Mouse (Mus musculus): Measurements from ENCODE around the gene Prickle2. TPM values are rescaled to one million over a fixed set of nuclear protein-coding genes. Genes with fewer than 3 reads are reported as not detected.

The Prickle2 gene
- polyA plus RNA-seq, 1 experiment, result 0.02 TPM

- no peak overlapping the region for H3ac ChIP-seq (ENCODE audit: control insufficient read depth, insufficient read length)
- H3K79me2 ChIP-seq (ENCODE audit: control insufficient read depth, insufficient read depth), result no peaks in the 10 kb centered on the region
- H3K4me2 ChIP-seq (ENCODE audit: low read depth), result no peak overlapping the region
- no peaks in the 10 kb centered on the region for H3K27me3 ChIP-seq (ENCODE audit: control insufficient read depth, insufficient read depth, insufficient read length)
- H3K36me3 ChIP-seq (ENCODE audit: control insufficient read depth, insufficient read depth), result no peaks in the 10 kb centered on the region
- TF ChIP-seq REST (IDR thresholded peaks at IDR 0.05; ENCODE audit: insufficient read depth, insufficient read length) (no peak), TCF12 (IDR thresholded peaks at IDR 0.05; ENCODE audit: insufficient read depth, poor library complexity, severe bottlenecking) (no peak), TCF3 (IDR thresholded peaks at IDR 0.05; ENCODE audit: insufficient read length, low read depth) (no peak), POLR2A (IDR thresholded peaks at IDR 0.05; ENCODE audit: insufficient read length, low read depth) (no peak), E2F4 (IDR thresholded peaks at IDR 0.05; ENCODE audit: insufficient read depth) (no peak), MAX (IDR thresholded peaks at IDR 0.05; ENCODE audit: low read depth) (no peak), USF1 (IDR thresholded peaks at IDR 0.05; ENCODE audit: low read depth) (no peak), POLR2AphosphoS2 (IDR thresholded peaks at IDR 0.05; ENCODE audit: insufficient read length, low read depth) (no peak), MYOD1 (IDR thresholded peaks at IDR 0.05; ENCODE audit: control insufficient read depth in 1 of 3, insufficient read length in 2 of 3, low read depth in 2 of 3) (no peak)
- H3K4me3 ChIP-seq, result no peak overlapping the region
Observed at GRCm38 (mm10) chr6:92630991-92631390, 75.0 kb downstream of the Prickle2 start.

GRCm38 (mm10) chr6:92627711-92628110 lies 78.2 kb downstream of the Prickle2 start:
- H3K4me2 ChIP-seq (ENCODE audit: low read depth), result no peak overlapping the region
- no peaks in the 10 kb centered on the region for H3K36me3 ChIP-seq (ENCODE audit: control insufficient read depth, insufficient read depth)
- H3K79me2 ChIP-seq (ENCODE audit: control insufficient read depth, insufficient read depth), result no peaks in the 10 kb centered on the region
- TF ChIP-seq TCF12 (IDR thresholded peaks at IDR 0.05; ENCODE audit: insufficient read depth, poor library complexity, severe bottlenecking) (no peak), MYOD1 (IDR thresholded peaks at IDR 0.05; ENCODE audit: control insufficient read depth in 1 of 3, insufficient read length in 2 of 3, low read depth in 2 of 3) (no peak), REST (IDR thresholded peaks at IDR 0.05; ENCODE audit: insufficient read depth, insufficient read length) (no peak), USF1 (IDR thresholded peaks at IDR 0.05; ENCODE audit: low read depth) (no peak), TCF3 (IDR thresholded peaks at IDR 0.05; ENCODE audit: insufficient read length, low read depth) (no peak), MAX (IDR thresholded peaks at IDR 0.05; ENCODE audit: low read depth) (no peak), MYOG (IDR thresholded peaks at IDR 0.05; ENCODE audit: control insufficient read depth in 1 of 3, insufficient read depth in 1 of 3, insufficient read length in 2 of 3, low read depth in 2 of 3) (no peak), SRF (IDR thresholded peaks at IDR 0.05; ENCODE audit: control insufficient read depth, insufficient read length, low read depth) (no peak), POLR2A (IDR thresholded peaks at IDR 0.05; ENCODE audit: insufficient read length, low read depth) (no peak), E2F4 (IDR thresholded peaks at IDR 0.05; ENCODE audit: insufficient read depth) (no peak), POLR2AphosphoS2 (IDR thresholded peaks at IDR 0.05; ENCODE audit: insufficient read length, low read depth) (no peak), CEBPB (IDR thresholded peaks at IDR 0.05; ENCODE audit: insufficient read depth, poor library complexity, severe bottlenecking) (no peak)
- H3ac ChIP-seq (ENCODE audit: control insufficient read depth, insufficient read length), result no peak overlapping the region
- H3K27me3 ChIP-seq (ENCODE audit: control insufficient read depth, insufficient read depth, insufficient read length), result no peaks in the 10 kb centered on the region
- H3K4me3 ChIP-seq, result no peak overlapping the region

DNA sequence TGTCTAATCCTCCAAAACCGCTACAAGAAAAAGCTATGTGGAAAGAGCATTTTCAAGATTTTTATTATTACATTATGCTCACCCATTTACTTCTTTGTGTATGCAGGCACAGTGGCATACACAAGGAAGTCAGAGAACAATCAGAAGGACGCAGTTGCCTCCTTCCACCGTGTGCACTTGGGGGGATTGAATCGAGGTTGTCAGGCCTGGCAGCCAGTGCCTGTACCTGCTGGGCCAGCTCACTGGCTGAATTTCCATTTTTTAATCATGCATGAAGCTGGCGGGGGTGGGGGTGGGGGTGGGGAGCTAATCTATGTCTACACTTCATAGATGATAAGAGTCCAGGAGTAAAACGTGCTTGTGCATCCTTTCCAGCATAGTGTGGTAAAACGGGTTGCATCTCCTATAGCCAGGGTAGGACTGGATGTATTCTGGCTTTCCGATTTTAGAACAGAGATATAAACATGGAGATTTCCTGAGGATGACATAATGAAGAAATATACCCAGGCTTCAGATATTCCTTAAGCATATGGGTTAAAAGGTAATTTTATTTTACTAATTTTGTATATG lies 78.8 kb downstream of the Prickle2 start:
- no peak overlapping the region for H3K4me3 ChIP-seq
- no peaks in the 10 kb centered on the region for H3K36me3 ChIP-seq (ENCODE audit: control insufficient read depth, insufficient read depth)
- H3ac ChIP-seq (ENCODE audit: control insufficient read depth, insufficient read length), result no peak overlapping the region
- TF ChIP-seq CEBPB (IDR thresholded peaks at IDR 0.05; ENCODE audit: insufficient read depth, poor library complexity, severe bottlenecking) (no peak), MAX (IDR thresholded peaks at IDR 0.05; ENCODE audit: low read depth) (no peak), POLR2A (IDR thresholded peaks at IDR 0.05; ENCODE audit: insufficient read length, low read depth) (no peak), MYOD1 (IDR thresholded peaks at IDR 0.05; ENCODE audit: control insufficient read depth in 1 of 3, insufficient read length in 2 of 3, low read depth in 2 of 3) (no peak), POLR2AphosphoS2 (IDR thresholded peaks at IDR 0.05; ENCODE audit: insufficient read length, low read depth) (no peak), SRF (IDR thresholded peaks at IDR 0.05; ENCODE audit: control insufficient read depth, insufficient read length, low read depth) (no peak), TCF3 (IDR thresholded peaks at IDR 0.05; ENCODE audit: insufficient read length, low read depth) (no peak), E2F4 (IDR thresholded peaks at IDR 0.05; ENCODE audit: insufficient read depth) (no peak), TCF12 (IDR thresholded peaks at IDR 0.05; ENCODE audit: insufficient read depth, poor library complexity, severe bottlenecking) (no peak), REST (IDR thresholded peaks at IDR 0.05; ENCODE audit: insufficient read depth, insufficient read length) (no peak), USF1 (IDR thresholded peaks at IDR 0.05; ENCODE audit: low read depth) (no peak), MYOG (IDR thresholded peaks at IDR 0.05; ENCODE audit: control insufficient read depth in 1 of 3, insufficient read depth in 1 of 3, insufficient read length in 2 of 3, low read depth in 2 of 3) (no peak)
- no peaks in the 10 kb centered on the region for H3K79me2 ChIP-seq (ENCODE audit: control insufficient read depth, insufficient read depth)
- H3K4me2 ChIP-seq (ENCODE audit: low read depth), result no peak overlapping the region
- no peaks in the 10 kb centered on the region for H3K27me3 ChIP-seq (ENCODE audit: control insufficient read depth, insufficient read depth, insufficient read length)

GRCm38 (mm10) chr6:92625923-92626322 lies 80.0 kb downstream of the Prickle2 start:
- TF ChIP-seq MYOG (IDR thresholded peaks at IDR 0.05; ENCODE audit: control insufficient read depth in 1 of 3, insufficient read depth in 1 of 3, insufficient read length in 2 of 3, low read depth in 2 of 3), result no peak
- TF ChIP-seq MYOD1 (IDR thresholded peaks at IDR 0.05; ENCODE audit: control insufficient read depth in 1 of 3, insufficient read length in 2 of 3, low read depth in 2 of 3), result no peak
- no peak for TF ChIP-seq TCF3 (IDR thresholded peaks at IDR 0.05; ENCODE audit: insufficient read length, low read depth)
- TF ChIP-seq CEBPB (IDR thresholded peaks at IDR 0.05; ENCODE audit: insufficient read depth, poor library complexity, severe bottlenecking), result no peak
- no peak for TF ChIP-seq SRF (IDR thresholded peaks at IDR 0.05; ENCODE audit: control insufficient read depth, insufficient read length, low read depth)
- TF ChIP-seq POLR2A (IDR thresholded peaks at IDR 0.05; ENCODE audit: insufficient read length, low read depth), result no peak
- TF ChIP-seq E2F4 (IDR thresholded peaks at IDR 0.05; ENCODE audit: insufficient read depth), result no peak
- no peak for TF ChIP-seq MAX (IDR thresholded peaks at IDR 0.05; ENCODE audit: low read depth)
- no peak overlapping the region for H3ac ChIP-seq (ENCODE audit: control insufficient read depth, insufficient read length)
- H3K4me3 ChIP-seq, result no peak overlapping the region
- H3K36me3 ChIP-seq (ENCODE audit: control insufficient read depth, insufficient read depth), result no peaks in the 10 kb centered on the region
- H3K79me2 ChIP-seq (ENCODE audit: control insufficient read depth, insufficient read depth), result no peaks in the 10 kb centered on the region
- H3K4me2 ChIP-seq (ENCODE audit: low read depth), result no peak overlapping the region
- no peaks in the 10 kb centered on the region for H3K27me3 ChIP-seq (ENCODE audit: control insufficient read depth, insufficient read depth, insufficient read length)
